Mouse (Mus musculus) limb, embryonic 14.5 days (tissue): ENCODE data around the gene Cdk19. TPM values are rescaled to one million over a fixed set of nuclear protein-coding genes. Genes with fewer than 3 reads are reported as not detected.

Experiments used
- ATAC-seq: fragments of 200-750 bp; cut with Nextera tagmentation; 2 replicates; pipeline ENCODE4 v1.8.0; 2017; ENCODE audit warnings: low read depth, moderate number of reproducible peaks, moderate TSS enrichment; ENCODE audit not compliant: low FRiP score
- DNase-seq: peaks from one replicate; pipeline ENCODE4 v3.0.0-alpha.2; 2015; ENCODE audit warnings: low spot score
- H3K27ac ChIP-seq: fragments of 300-500 bp; sonication (generic); replicated peaks from 2 replicates; pipeline ENCODE4 v1.5.1; 2014; ENCODE audit warnings: low read depth, mild to moderate bottlenecking, low read length, moderate library complexity, mixed read lengths
- H3K27me3 ChIP-seq: fragments of 300-500 bp; sonication (generic); 2 replicates; pipeline ENCODE4 v1.6.1; 2014; ENCODE audit warnings: low read length, mixed read lengths; ENCODE audit not compliant: control insufficient read depth, insufficient read depth
- H3K36me3 ChIP-seq: fragments of 300-500 bp; sonication (generic); 2 replicates; pipeline ENCODE4 v1.6.1; 2014; ENCODE audit warnings: mild to moderate bottlenecking, low read length, moderate library complexity, mixed read lengths; ENCODE audit not compliant: control insufficient read depth, insufficient read depth
- H3K4me1 ChIP-seq: fragments of 300-500 bp; sonication (generic); 2 replicates; pipeline ENCODE4 v1.6.1; 2014; ENCODE audit warnings: antibody characterized with exemption, low read length, mixed read lengths; ENCODE audit not compliant: control insufficient read depth, insufficient read depth
- H3K4me2 ChIP-seq: fragments of 300-500 bp; sonication (generic); replicated peaks from 2 replicates; pipeline ENCODE4 v1.6.1; 2014; ENCODE audit warnings: low read depth, mild to moderate bottlenecking, low read length, moderate library complexity; ENCODE audit not compliant: severe bottlenecking
- H3K4me3 ChIP-seq: fragments of 300-500 bp; sonication (generic); replicated peaks from 2 replicates; pipeline ENCODE4 v1.5.1; 2014; ENCODE audit warnings: low read length
- H3K9ac ChIP-seq: fragments of 300-500 bp; sonication (generic); 2 replicates; pipeline ENCODE4 v1.6.1; 2014; ENCODE audit warnings: mild to moderate bottlenecking, low read depth, low read length, moderate library complexity; ENCODE audit not compliant: severe bottlenecking
- H3K9me3 ChIP-seq: fragments of 300-500 bp; sonication (generic); 2 replicates; pipeline ENCODE4 v1.6.1; 2016; ENCODE audit warnings: low read length; ENCODE audit not compliant: control insufficient read depth
- POLR2A ChIP-seq: fragments of 200-500 bp; IDR thresholded peaks from 2 replicates; pipeline ENCODE4 v1.8.0; 2012; ENCODE audit warnings: inconsistent platforms, mild to moderate bottlenecking, moderate library complexity, borderline replicate concordance; ENCODE audit not compliant: insufficient read depth, insufficient read length; ENCODE audit errors: extremely low read depth
- WGBS: fragments of 180-500 bp; shearing (Covaris S2); extraction: QIAGEN DNeasy Blood & Tissue Kit; methylation state at CpG from one replicate; pipeline ENCODE4 v1.1.7; 2014; 5-methylcytosine and 5-hydroxymethylcytosine counted together
- polyA plus RNA-seq, 2 experiments: library from polyadenylated mRNA; depleted of rRNA in 1 of 2; stranded (reverse) in 1 of 2; unstranded in 1 of 2; fragments of >200 nt; fragmentation: Nextera tagmentation in 1 of 2; extraction: Ambion mirVana in 1 of 2; gene quantifications; 2 replicates each; pipeline versions ENCODE4 v1.2.1 to v1.2.3; 2012 to 2014

The Cdk19 gene
- polyA plus RNA-seq, 2 experiments, result 12.2 to 13.5 TPM

GRCm38 (mm10) chr10:40316841-40317585 is 22.4 kb upstream of the Cdk19 start:
- H3K9me3 ChIP-seq, result no peaks in the 10 kb centered on the region
- no peak for DNase-seq
- no peak for ATAC-seq
- H3K4me3 ChIP-seq, result no peak overlapping the region
- WGBS, result 45% methylated on average over 7 of the region's 7 CpGs
- no peak overlapping the region for H3K9ac ChIP-seq
- no peak for TF ChIP-seq POLR2A
- H3K27me3 ChIP-seq, result no peaks in the 10 kb centered on the region
- H3K4me2 ChIP-seq, result no peak overlapping the region
- no peaks in the 10 kb centered on the region for H3K36me3 ChIP-seq
- no peaks in the 10 kb centered on the region for H3K4me1 ChIP-seq
- H3K27ac ChIP-seq, result no peak overlapping the region

GRCm38 (mm10) chr10:40320306-40320705 is 19.1 kb upstream of the Cdk19 start:
- 85% methylated on average over 10 of the region's 10 CpGs for WGBS
- Histone ChIP-seq H3K4me3 (no peak overlapping the region), H3K36me3 (no peaks in the 10 kb centered on the region), H3K27me3 (no peaks in the 10 kb centered on the region), H3K9me3 (no peaks in the 10 kb centered on the region), H3K9ac (no peak overlapping the region), H3K4me1 (no peaks in the 10 kb centered on the region), H3K27ac (no peak overlapping the region), H3K4me2 (no peak overlapping the region)
- no peak for DNase-seq
- ATAC-seq, result no peak
- TF ChIP-seq POLR2A, result no peak

- Histone ChIP-seq H3K9ac (no peak overlapping the region), H3K4me1 (no peaks in the 10 kb centered on the region), H3K36me3 (no peaks in the 10 kb centered on the region), H3K27me3 (no peaks in the 10 kb centered on the region), H3K4me3 (no peak overlapping the region), H3K27ac (no peak overlapping the region), H3K9me3 (no peaks in the 10 kb centered on the region), H3K4me2 (no peak overlapping the region)
- 82% methylated on average over 9 of the region's 9 CpGs for WGBS
- ATAC-seq, result no peak
- no peak for DNase-seq
- no peak for TF ChIP-seq POLR2A
Measured at GRCm38 (mm10) chr10:40328004-40328551, 11.3 kb upstream of the Cdk19 start.

- Histone ChIP-seq H3K4me1 (no peaks in the 10 kb centered on the region), H3K27me3 (no peaks in the 10 kb centered on the region), H3K9ac (no peak overlapping the region), H3K4me2 (no peak overlapping the region), H3K4me3 (no peak overlapping the region), H3K36me3 (no peaks in the 10 kb centered on the region), H3K9me3 (no peaks in the 10 kb centered on the region), H3K27ac (no peak overlapping the region)
- no peak for ATAC-seq
- 73% methylated on average over 1 of the region's 1 CpGs for WGBS
- no peak for DNase-seq
- TF ChIP-seq POLR2A, result no peak
Measured at GRCm38 (mm10) chr10:40330262-40330661, 9.1 kb upstream of the Cdk19 start.

- Histone ChIP-seq H3K27me3 (no peaks in the 10 kb centered on the region), H3K4me1 (no peaks in the 10 kb centered on the region), H3K9me3 (no peaks in the 10 kb centered on the region), H3K9ac (no peak overlapping the region), H3K4me2 (no peak overlapping the region), H3K27ac (no peak overlapping the region), H3K36me3 (no peaks in the 10 kb centered on the region), H3K4me3 (no peak overlapping the region)
- DNase-seq, result no peak
- WGBS, result 74% methylated on average over 6 of the region's 6 CpGs
- ATAC-seq, result no peak
- no peak for TF ChIP-seq POLR2A
Measured at GRCm38 (mm10) chr10:40332864-40333263, 6.5 kb upstream of the Cdk19 start.
